Mouse (Mus musculus) ES-CJ7 (cell line): ENCODE measurements around the gene Zdhhc19.
"Not testable (repeated sequence)": the region's sequence is repeated elsewhere in the genome, so short reads cannot be mapped to it uniquely, and the experiment has no call there.

ENCODE experiments used
- DNase-seq: peaks from one replicate; pipeline ENCODE4 v3.0.0; 2011; ENCODE audit warnings: low read depth, low spot score

Zdhhc19 gene

GRCm38 (mm10) chr16:32487234-32488111 lies 8.6 kb upstream of the Zdhhc19 start, which contains the start of gene Slc51a:
Gene Slc51a, minus strand, starts transcription at chr16:32487879.
- DNase-seq, result peak; percentile 69

- DNase-seq, result no peak
These were observed 7.1 kb upstream of the Zdhhc19 start for GRCm38 (mm10) chr16:32488939-32489338.

- not testable (repeated sequence) for DNase-seq
These were observed 1.7 kb upstream of the Zdhhc19 start for GRCm38 (mm10) chr16:32494371-32494770.

- DNase-seq, result peak; percentile 67
These were observed 2.9 kb downstream of the Zdhhc19 start for GRCm38 (mm10) chr16:32498996-32499395.

- peak; percentile 94 for DNase-seq
These were observed 3.5 kb downstream of the Zdhhc19 start for GRCm38 (mm10) chr16:32499430-32500037.

GRCm38 (mm10) chr16:32501459-32501858 lies 5.4 kb downstream of the Zdhhc19 start:
- DNase-seq, result no peak

- peak; percentile 88 for DNase-seq
These were observed 6.7 kb downstream of the Zdhhc19 start for GRCm38 (mm10) chr16:32502621-32503335.

GRCm38 (mm10) chr16:32503633-32504032 lies 7.6 kb downstream of the Zdhhc19 start:
- DNase-seq, result no peak

GRCm38 (mm10) chr16:32506298-32506697 lies 10.2 kb downstream of the Zdhhc19 start:
- no peak for DNase-seq

- DNase-seq, result no peak
These were observed 10.8 kb downstream of the Zdhhc19 start for GRCm38 (mm10) chr16:32506868-32507267.

- peak; percentile 72 for DNase-seq
These were observed 11.3 kb downstream of the Zdhhc19 start for GRCm38 (mm10) chr16:32507407-32507806.

- DNase-seq, result no peak
These were observed 12.0 kb downstream of the Zdhhc19 start for GRCm38 (mm10) chr16:32508035-32508434.

- no peak for DNase-seq
These were observed 12.5 kb downstream of the Zdhhc19 start for GRCm38 (mm10) chr16:32508506-32509065.

- DNase-seq, result peak; percentile 34
These were observed 13.2 kb downstream of the Zdhhc19 start for GRCm38 (mm10) chr16:32509066-32509942.

- DNase-seq, result peak; percentile 89
These were observed 14.6 kb downstream of the Zdhhc19 start for GRCm38 (mm10) chr16:32510399-32511337.

- no peak for DNase-seq
These were observed 15.3 kb downstream of the Zdhhc19 start for GRCm38 (mm10) chr16:32511338-32511734.

GRCm38 (mm10) chr16:32511827-32512490 lies 15.9 kb downstream of the Zdhhc19 start:
- peak; percentile 50 for DNase-seq

- DNase-seq, result no peak
These were observed 16.9 kb downstream of the Zdhhc19 start for GRCm38 (mm10) chr16:32512921-32513320.

- peak; percentile 69 for DNase-seq
These were observed 17.3 kb downstream of the Zdhhc19 start for GRCm38 (mm10) chr16:32513401-32513800.
